Mouse (Mus musculus) CH12.LX (cell line): ENCODE data around the gene Glis3. TPM values are rescaled to one million over a fixed set of nuclear protein-coding genes. Genes with fewer than 3 reads are reported as not detected.

ENCODE experiments used
- DNase-seq: peaks from one replicate; pipeline ENCODE4 v3.0.0-alpha.2; 2013; ENCODE audit errors: extremely low read depth
- H3K27ac ChIP-seq: 2 replicates; pipeline ENCODE4 v1.5.1; 2012; ENCODE audit warnings: low read depth, mild to moderate bottlenecking, control low read depth, moderate library complexity; ENCODE audit not compliant: insufficient read depth
- H3K27me3 ChIP-seq: replicated peaks from 2 replicates; pipeline ENCODE3; 2012; ENCODE audit warnings: inconsistent platforms
- H3K36me3 ChIP-seq, 2 experiments: replicated peaks in 1 of 2; 2 replicates each; pipeline versions ENCODE3 to v1.6.1; 2012; ENCODE audit warnings: inconsistent platforms in 1 of 2, low read length in 1 of 2, mild to moderate bottlenecking in 1 of 2, mixed read lengths in 1 of 2, moderate library complexity in 1 of 2; ENCODE audit not compliant: control insufficient read depth in 1 of 2, insufficient read depth in 1 of 2
- H3K4me1 ChIP-seq, 2 experiments: 2 replicates each; pipeline ENCODE4 v1.6.1; 2012; ENCODE audit warnings: inconsistent platforms in 1 of 2, moderate library complexity in 1 of 2; ENCODE audit not compliant: insufficient read depth in 2 of 2, control insufficient read depth in 1 of 2
- H3K4me2 ChIP-seq: 2 replicates; pipeline ENCODE4 v1.6.1; 2012; ENCODE audit warnings: low read depth, mild to moderate bottlenecking, control low read depth; ENCODE audit not compliant: poor library complexity, insufficient read depth, severe bottlenecking
- H3K4me3 ChIP-seq, 3 experiments: fragments of 150-350 bp in 1 of 3; sonication (generic) in 1 of 3; replicated peaks in 1 of 3; 2 replicates each; pipeline versions ENCODE3 to v1.5.1; 2011 to 2012; ENCODE audit warnings: low read depth in 2 of 3, low read length in 2 of 3, mild to moderate bottlenecking in 2 of 3, moderate library complexity in 2 of 3, control low read depth in 1 of 3, improper control_type of control experiment in 1 of 3, inconsistent platforms in 1 of 3, mixed read lengths in 1 of 3; ENCODE audit not compliant: poor library complexity in 1 of 3
- H3K79me2 ChIP-seq: replicated peaks from 2 replicates; pipeline ENCODE4 v1.6.1; 2012; ENCODE audit warnings: mild to moderate bottlenecking, moderate library complexity; ENCODE audit not compliant: control insufficient read depth, poor library complexity, insufficient read depth, severe bottlenecking; ENCODE audit errors: extremely low read depth
- H3K9ac ChIP-seq: 2 replicates; pipeline ENCODE4 v1.6.1; 2012; ENCODE audit warnings: low read depth, mild to moderate bottlenecking, control low read depth, moderate library complexity; ENCODE audit not compliant: insufficient read depth
- H3K9me3 ChIP-seq: replicated peaks from 2 replicates; pipeline ENCODE3; 2012; ENCODE audit warnings: low read length, inconsistent platforms, mixed read lengths
- CHD1 ChIP-seq: IDR thresholded peaks from 2 replicates; pipeline ENCODE4 v1.6.1; 2012; ENCODE audit warnings: low read depth, low read length, improper control_type of control experiment, inconsistent platforms
- CHD2 ChIP-seq: IDR thresholded peaks from 2 replicates; pipeline ENCODE4 v1.6.1; 2011; ENCODE audit warnings: low read length, improper control_type of control experiment
- CTCF ChIP-seq, 2 experiments: IDR thresholded peaks in 1 of 2; conservative IDR thresholded peaks in 1 of 2; 2 replicates each; pipeline ENCODE4 v1.5.1; 2011 to 2012; ENCODE audit warnings: low read depth in 2 of 2, low read length in 2 of 2, improper control_type of control experiment in 1 of 2, inconsistent platforms in 1 of 2, mild to moderate bottlenecking in 1 of 2, moderate library complexity in 1 of 2
- GABPA ChIP-seq: IDR thresholded peaks from 2 replicates; pipeline ENCODE4 v1.6.1; 2012; ENCODE audit warnings: low read depth, low read length, improper control_type of control experiment, inconsistent platforms; ENCODE audit not compliant: insufficient replicate concordance
- HCFC1 ChIP-seq: IDR thresholded peaks from 2 replicates; pipeline ENCODE4 v1.6.1; 2012; ENCODE audit warnings: low read depth, mild to moderate bottlenecking, inconsistent platforms, low read length, improper control_type of control experiment
- IRF4 ChIP-seq: IDR thresholded peaks from 2 replicates; pipeline ENCODE4 v1.6.1; 2014; ENCODE audit warnings: low read depth, mild to moderate bottlenecking, inconsistent platforms, low read length, improper control_type of control experiment
- JUND ChIP-seq: conservative IDR thresholded peaks from 2 replicates; pipeline ENCODE4 v1.6.1; 2011; ENCODE audit warnings: low read depth, low read length, improper control_type of control experiment
- MAX ChIP-seq: IDR thresholded peaks from 2 replicates; pipeline ENCODE4 v1.6.1; 2011; ENCODE audit warnings: low read length, improper control_type of control experiment
- PAX5 ChIP-seq: IDR thresholded peaks from 2 replicates; pipeline ENCODE4 v1.6.1; 2012; ENCODE audit warnings: low read length, inconsistent platforms, mixed read lengths
- POLR2A ChIP-seq: IDR thresholded peaks from 2 replicates; pipeline ENCODE4 v1.6.1; 2011; ENCODE audit warnings: low read depth, mild to moderate bottlenecking, improper control_type of control experiment, low read length
- POLR2AphosphoS2 ChIP-seq: IDR thresholded peaks from 2 replicates; pipeline ENCODE4 v1.6.1; 2011; ENCODE audit warnings: low read depth, low read length, improper control_type of control experiment
- RAD21 ChIP-seq: IDR thresholded peaks from 2 replicates; pipeline ENCODE4 v1.6.1; 2011; ENCODE audit warnings: low read depth, mild to moderate bottlenecking, low read length, improper control_type of control experiment, moderate library complexity
- RCOR1 ChIP-seq: conservative IDR thresholded peaks from 2 replicates; pipeline ENCODE4 v1.6.1; 2012; ENCODE audit warnings: low read depth, mild to moderate bottlenecking, inconsistent platforms, low read length, improper control_type of control experiment
- SIN3A ChIP-seq: IDR thresholded peaks from 2 replicates; pipeline ENCODE4 v1.6.1; 2012; ENCODE audit warnings: low read length, improper control_type of control experiment, inconsistent platforms
- TCF12 ChIP-seq: IDR thresholded peaks from 2 replicates; pipeline ENCODE4 v1.6.1; 2014; ENCODE audit warnings: low read depth, mild to moderate bottlenecking, inconsistent platforms, low read length, improper control_type of control experiment
- dilution Hi-C: fragments of 300-500 bp; cut with MboI; formaldehyde crosslinking; loops from 2 replicates; pipeline ENCODE4 v1.14.3; 2020; ENCODE audit warnings: low sequenced_read_pairs; ENCODE audit not compliant: extremely low pct_unique_long_range_greater_than_20kb, extremely low pct_ligation_motif_present
- in situ Hi-C: fragments of 300-500 bp; cut with MboI; formaldehyde crosslinking; loops from 3 replicates; pipeline ENCODE4 v1.14.3; 2019; ENCODE audit warnings: low sequenced_read_pairs, low pct_ligation_motif_present, low pct_unique_long_range_greater_than_20kb, mixed read lengths
- polyA plus RNA-seq: library from polyadenylated mRNA; unstranded; fragments of >175 nt; gene quantifications from 2 replicates; pipeline ENCODE4 v1.2.1, GENCODE M21; 2012; ENCODE audit warnings: low read depth; ENCODE audit not compliant: insufficient read length
- total RNA-seq, 2 experiments: library from RNA; depleted of rRNA; stranded (reverse); fragments of 300-350 nt in 1 of 2; fragments of >200 nt in 1 of 2; gene quantifications; 2 replicates each; pipeline ENCODE4 v1.2.3; 2012 to 2014

The Glis3 gene
- total and polyA plus RNA-seq, 3 experiments: not detected

DNA sequence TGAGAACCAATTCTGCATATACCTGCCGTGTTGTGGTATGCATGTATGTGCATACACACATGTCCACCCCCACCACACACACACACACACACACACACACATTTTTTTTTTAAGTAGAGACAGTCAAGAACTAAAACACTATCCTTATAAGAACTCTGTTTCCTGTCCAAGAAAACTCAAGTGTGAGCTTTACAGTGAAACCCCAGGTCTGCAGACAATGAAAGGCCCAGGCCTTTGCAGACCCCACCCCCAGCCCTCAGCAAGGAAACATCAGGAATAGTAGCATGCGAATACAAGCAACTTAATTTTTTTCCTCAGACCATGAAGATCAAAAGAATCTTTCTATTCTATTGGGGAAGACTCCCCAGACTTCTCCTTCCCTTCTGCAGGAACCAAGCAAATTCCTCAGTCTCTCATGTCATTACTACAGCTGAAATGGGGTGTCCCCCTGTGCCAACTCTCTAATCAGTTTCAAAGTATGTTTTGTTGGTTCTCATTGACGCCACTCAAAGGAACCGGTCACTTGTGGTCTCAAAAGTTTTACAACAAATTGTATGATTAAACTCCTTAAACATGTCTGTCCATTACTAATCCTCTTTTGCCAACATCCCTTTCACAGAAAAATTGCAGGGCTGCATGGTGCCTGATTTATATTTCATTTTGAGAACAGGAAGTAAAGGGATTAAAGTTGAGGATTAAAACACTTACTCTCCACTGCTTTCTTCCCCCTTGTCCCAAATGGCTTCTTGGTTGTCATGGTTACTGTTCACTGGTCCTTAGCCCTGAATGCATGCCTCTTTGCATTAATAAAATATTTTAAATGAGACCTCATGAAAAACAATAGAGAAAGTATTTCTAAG lies 343.0 kb downstream of the Glis3 start:
- dilution Hi-C loops (no loop called here), in situ Hi-C loops (no loop called here)
- H3K9me3 ChIP-seq: no peaks in the 10 kb centered on the region
- H3K79me2 ChIP-seq: no peaks in the 10 kb centered on the region
- no peak for TF ChIP-seq POLR2A
- TF ChIP-seq RCOR1: no peak
- no peak for TF ChIP-seq GABPA
- no peak for TF ChIP-seq PAX5
- no peak for TF ChIP-seq HCFC1
- no peak for TF ChIP-seq CTCF (conservative IDR thresholded peaks at IDR 0.05 in 1 of 2, IDR thresholded peaks at IDR 0.05 in 1 of 2; ENCODE audit: low read depth in 2 of 2, low read length in 2 of 2)
- TF ChIP-seq TCF12: no peak
- TF ChIP-seq JUND: no peak
- TF ChIP-seq MAX: no peak
- TF ChIP-seq RAD21: no peak
- no peak for TF ChIP-seq POLR2AphosphoS2
- TF ChIP-seq IRF4: no peak
- H3K27me3 ChIP-seq: no peaks in the 10 kb centered on the region
- no peak overlapping the region for H3K27ac ChIP-seq
- no peak overlapping the region for H3K9ac ChIP-seq
- H3K36me3 ChIP-seq: no peaks in the 10 kb centered on the region
- H3K4me3 ChIP-seq: no peak overlapping the region
- no peak overlapping the region for H3K4me2 ChIP-seq
- peaks cover 0 to 14% of the 10 kb centered on the region in 2 experiments; a peak in 2 of 4 replicates for H3K4me1 ChIP-seq
- DNase-seq: no peak

DNA sequence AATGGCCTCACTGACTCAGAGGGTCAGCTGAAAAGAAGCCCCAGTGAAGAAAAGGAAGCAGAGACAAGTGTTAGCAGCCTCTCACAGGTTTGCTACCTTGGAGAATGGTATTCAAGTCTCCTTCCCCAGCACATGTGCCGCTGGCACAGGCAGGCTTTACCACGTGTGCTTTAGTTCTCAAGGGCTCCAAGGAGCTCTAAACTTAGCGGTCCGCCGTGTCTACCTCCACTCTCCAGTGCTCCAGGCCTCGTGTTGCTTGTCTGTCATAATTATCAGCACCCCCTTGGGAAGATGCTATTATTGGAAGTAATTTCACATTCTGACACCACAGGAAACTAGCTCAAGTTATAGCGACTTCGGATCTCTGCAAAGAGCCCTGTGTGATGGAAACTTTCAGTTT lies 344.0 kb downstream of the Glis3 start:
- dilution Hi-C loops: no loop called here
- in situ Hi-C loops: no loop called here
- Histone ChIP-seq H3K79me2 (no peaks in the 10 kb centered on the region), H3K36me3 (no peaks in the 10 kb centered on the region), H3K9ac (no peak overlapping the region), H3K4me1 (peaks cover 0 to 14% of the 10 kb centered on the region in 2 experiments; a peak in 2 of 4 replicates), H3K9me3 (no peaks in the 10 kb centered on the region), H3K27me3 (no peaks in the 10 kb centered on the region), H3K4me3 (no peak overlapping the region), H3K4me2 (no peak overlapping the region), H3K27ac (no peak overlapping the region)
- TF ChIP-seq CHD1: no peak
- no peak for TF ChIP-seq SIN3A
- TF ChIP-seq CHD2: no peak
- TF ChIP-seq RAD21: no peak
- no peak for DNase-seq
